Mouse (Mus musculus) MEL (cell line): ENCODE data around the gene Angptl6. TPM values are rescaled to one million over a fixed set of nuclear protein-coding genes. Genes with fewer than 3 reads are reported as not detected.

Source experiments
- DNase-seq: peaks from one replicate; pipeline ENCODE4 v3.0.0; 2011; ENCODE audit warnings: low read depth, low spot score
- H3K27ac ChIP-seq: 2 replicates; pipeline ENCODE4 v1.5.1; 2012; ENCODE audit warnings: low read depth, mild to moderate bottlenecking, control low read depth, low read length, moderate library complexity; ENCODE audit not compliant: control insufficient read depth
- H3K27me3 ChIP-seq, 2 experiments: fragments of 150-350 bp in 1 of 2; sonication (generic) in 1 of 2; 2 replicates each; pipeline ENCODE4 v1.6.1; 2012; ENCODE audit warnings: low read length in 2 of 2, mild to moderate bottlenecking in 2 of 2, improper control_type of control experiment in 1 of 2, moderate library complexity in 1 of 2; ENCODE audit not compliant: insufficient read depth in 2 of 2, control insufficient read depth in 1 of 2
- H3K36me3 ChIP-seq, 2 experiments: 2 replicates each; pipeline ENCODE4 v1.6.1; 2012 to 2014; ENCODE audit warnings: low read length in 2 of 2, improper control_type of control experiment in 1 of 2, inconsistent platforms in 1 of 2, mild to moderate bottlenecking in 1 of 2; ENCODE audit not compliant: insufficient read depth in 2 of 2, control insufficient read depth in 1 of 2
- H3K4me1 ChIP-seq, 2 experiments: fragments of 150-350 bp in 1 of 2; sonication (generic) in 1 of 2; 2 replicates each; pipeline ENCODE4 v1.6.1; 2012; ENCODE audit warnings: low read length in 2 of 2, improper control_type of control experiment in 1 of 2, mild to moderate bottlenecking in 1 of 2; ENCODE audit not compliant: insufficient read depth in 2 of 2, control insufficient read depth in 1 of 2
- H3K4me3 ChIP-seq, 2 experiments: fragments of 150-350 bp in 1 of 2; sonication (generic) in 1 of 2; 2 replicates each; pipeline ENCODE4 v1.5.1; 2012; ENCODE audit warnings: low read depth in 2 of 2, low read length in 2 of 2, mild to moderate bottlenecking in 2 of 2, moderate library complexity in 2 of 2, control low read depth in 1 of 2, improper control_type of control experiment in 1 of 2; ENCODE audit not compliant: control insufficient read depth in 1 of 2, insufficient read depth in 1 of 2
- H3K79me2 ChIP-seq: 2 replicates; pipeline ENCODE4 v1.6.1; 2012; ENCODE audit warnings: mild to moderate bottlenecking, low read length, moderate library complexity; ENCODE audit not compliant: control insufficient read depth, poor library complexity, insufficient read depth
- H3K9ac ChIP-seq: 2 replicates; pipeline ENCODE4 v1.6.1; 2012; ENCODE audit warnings: low read depth, mild to moderate bottlenecking, control low read depth, low read length, moderate library complexity; ENCODE audit not compliant: control insufficient read depth, poor library complexity, severe bottlenecking
- H3K9me3 ChIP-seq: fragments of 150-350 bp; sonication (generic); replicated peaks from 2 replicates; pipeline ENCODE4 v1.6.1; 2012; ENCODE audit warnings: mild to moderate bottlenecking, low read length, improper control_type of control experiment, moderate library complexity; ENCODE audit not compliant: insufficient read depth
- BHLHE40 ChIP-seq: IDR thresholded peaks from 2 replicates; pipeline ENCODE4 v1.6.1; 2012; ENCODE audit warnings: low read depth, mild to moderate bottlenecking, inconsistent platforms, low read length, improper control_type of control experiment, borderline replicate concordance
- CHD1 ChIP-seq: IDR thresholded peaks from 2 replicates; pipeline ENCODE4 v1.6.1; 2012; ENCODE audit warnings: low read depth, mild to moderate bottlenecking, inconsistent platforms, low read length, improper control_type of control experiment
- ETS1 ChIP-seq: IDR thresholded peaks from 2 replicates; pipeline ENCODE4 v1.6.1; 2012; ENCODE audit warnings: low read depth, mild to moderate bottlenecking, inconsistent platforms, low read length, improper control_type of control experiment, moderate library complexity
- GATA1 ChIP-seq: IDR thresholded peaks from 2 replicates; pipeline ENCODE4 v1.6.1; 2011; ENCODE audit warnings: low read depth, low read length, improper control_type of control experiment
- HCFC1 ChIP-seq: IDR thresholded peaks from 2 replicates; pipeline ENCODE4 v1.6.1; 2012; ENCODE audit warnings: low read depth, mild to moderate bottlenecking, inconsistent platforms, low read length, improper control_type of control experiment, moderate library complexity
- MAFK ChIP-seq: IDR thresholded peaks from 2 replicates; pipeline ENCODE4 v1.6.1; 2011; ENCODE audit warnings: low read depth, mild to moderate bottlenecking, low read length, improper control_type of control experiment, borderline replicate concordance
- MAZ ChIP-seq: IDR thresholded peaks from 2 replicates; pipeline ENCODE4 v1.6.1; 2012; ENCODE audit warnings: low read depth, mild to moderate bottlenecking, inconsistent platforms, low read length, improper control_type of control experiment
- MXI1 ChIP-seq: IDR thresholded peaks from 2 replicates; pipeline ENCODE4 v1.6.1; 2011; ENCODE audit warnings: mild to moderate bottlenecking, low read depth, low read length, improper control_type of control experiment
- MYB ChIP-seq: IDR thresholded peaks from 2 replicates; pipeline ENCODE4 v1.6.1; 2011; ENCODE audit warnings: mild to moderate bottlenecking, low read depth, low read length, improper control_type of control experiment
- MYC ChIP-seq: IDR thresholded peaks from 2 replicates; pipeline ENCODE4 v1.6.1; 2011; ENCODE audit warnings: low read depth, mild to moderate bottlenecking, low read length, improper control_type of control experiment, moderate library complexity
- POLR2A ChIP-seq, 2 experiments: IDR thresholded peaks; 2 replicates each; pipeline ENCODE4 v1.6.1; 2011 to 2012; ENCODE audit warnings: low read length in 2 of 2, mild to moderate bottlenecking in 2 of 2, control low read depth in 1 of 2, improper control_type of control experiment in 1 of 2, low read depth in 1 of 2, moderate library complexity in 1 of 2; ENCODE audit not compliant: control insufficient read depth in 1 of 2, insufficient read depth in 1 of 2, poor library complexity in 1 of 2
- POLR2AphosphoS2 ChIP-seq: IDR thresholded peaks from 2 replicates; pipeline ENCODE4 v1.6.1; 2011; ENCODE audit warnings: low read length, improper control_type of control experiment
- SMC3 ChIP-seq: IDR thresholded peaks from 2 replicates; pipeline ENCODE4 v1.6.1; 2011; ENCODE audit warnings: low read depth, low read length, improper control_type of control experiment
- UBTF ChIP-seq: IDR thresholded peaks from 2 replicates; pipeline ENCODE4 v1.6.1; 2012; ENCODE audit warnings: low read depth, mild to moderate bottlenecking, inconsistent platforms, low read length, improper control_type of control experiment, moderate library complexity, borderline replicate concordance; ENCODE audit not compliant: insufficient read depth
- USF1 ChIP-seq: IDR thresholded peaks from 2 replicates; pipeline ENCODE4 v1.6.1; 2014; ENCODE audit warnings: low read depth, mild to moderate bottlenecking, inconsistent platforms, low read length, improper control_type of control experiment, moderate library complexity
- ZMIZ1 ChIP-seq: IDR thresholded peaks from 2 replicates; pipeline ENCODE4 v1.6.1; 2012; ENCODE audit warnings: low read depth, mild to moderate bottlenecking, inconsistent platforms, low read length, improper control_type of control experiment, moderate library complexity
- polyA plus RNA-seq, 2 experiments: library from polyadenylated mRNA; stranded (reverse) in 1 of 2; unstranded in 1 of 2; fragments of >175 nt in 1 of 2; fragments of >200 nt in 1 of 2; gene quantifications; 2 replicates each; pipeline versions ENCODE4 v1.2.1 to v1.2.4; 2012; ENCODE audit warnings: low replicate concordance in 2 of 2, low read depth in 1 of 2; ENCODE audit not compliant: insufficient read length in 2 of 2, insufficient read depth in 1 of 2, missing spikeins in 1 of 2
- total RNA-seq: library from RNA; depleted of rRNA; stranded (reverse); fragments of 300-350 nt; gene quantifications from 2 replicates; pipeline ENCODE4 v1.2.3, GENCODE M21; 2012

The Angptl6 gene
- total and polyA plus RNA-seq, 3 experiments = 10.9 to 22.6 TPM; not detected in 1

- H3K27ac ChIP-seq = no peak overlapping the region
- H3K79me2 ChIP-seq = peaks cover 23% of the 10 kb centered on the region
- no peak overlapping the region for H3K4me3 ChIP-seq
- no peaks in the 10 kb centered on the region for H3K27me3 ChIP-seq
- H3K9me3 ChIP-seq = no peaks in the 10 kb centered on the region
- no peak for DNase-seq
- H3K9ac ChIP-seq = no peak overlapping the region
- H3K4me1 ChIP-seq = peaks cover 22 to 55% of the 10 kb centered on the region in 2 experiments
- TF ChIP-seq HCFC1 (no peak), POLR2A (IDR thresholded peaks at IDR 0.05; ENCODE audit: control insufficient read depth in 1 of 2, insufficient read depth in 1 of 2, low read depth in 1 of 2, low read length in 2 of 2, poor library complexity in 1 of 2) (peak in 1 of 2 experiments; percentile 26; a peak in 1 of 4 replicates)
- peaks cover 29 to 40% of the 10 kb centered on the region in 2 experiments for H3K36me3 ChIP-seq
Observed at GRCm38 (mm10) chr9:20873521-20873920, 6.0 kb downstream of the Angptl6 start.

- H3K36me3 ChIP-seq = peaks cover 29 to 40% of the 10 kb centered on the region in 2 experiments
- DNase-seq = no peak
- H3K4me3 ChIP-seq = no peak overlapping the region
- peaks cover 23% of the 10 kb centered on the region for H3K79me2 ChIP-seq
- TF ChIP-seq POLR2AphosphoS2 = no peak
- no peak for TF ChIP-seq CHD1
- TF ChIP-seq MYC = no peak
- no peak for TF ChIP-seq USF1
- no peak for TF ChIP-seq ZMIZ1
- TF ChIP-seq MAFK = no peak
- TF ChIP-seq GATA1 = no peak
- TF ChIP-seq SMC3 = no peak
- TF ChIP-seq MAZ = no peak
- no peak for TF ChIP-seq MYB
- TF ChIP-seq ETS1 = no peak
- TF ChIP-seq BHLHE40 = no peak
- TF ChIP-seq MXI1 = no peak
- no peak for TF ChIP-seq UBTF
- H3K4me1 ChIP-seq = peaks cover 22 to 55% of the 10 kb centered on the region in 2 experiments
- no peaks in the 10 kb centered on the region for H3K27me3 ChIP-seq
- no peak overlapping the region for H3K27ac ChIP-seq
- no peak overlapping the region for H3K9ac ChIP-seq
- no peaks in the 10 kb centered on the region for H3K9me3 ChIP-seq
Observed at GRCm38 (mm10) chr9:20872991-20873390, 6.5 kb downstream of the Angptl6 start.
